Mouse (Mus musculus) lung, postnatal 4 days (tissue): ENCODE measurements at regions not wholly inside any gene's neighbourhood (a gene's known extent, or its start where the extent isn't known, plus 50 kb on each side); places are given as distances from the start of the nearest gene placed in this dataset.

ENCODE experiments used
- DNase-seq, 2 experiments: peaks; one replicate each; pipeline ENCODE4 v3.0.0; 2021

DNA sequence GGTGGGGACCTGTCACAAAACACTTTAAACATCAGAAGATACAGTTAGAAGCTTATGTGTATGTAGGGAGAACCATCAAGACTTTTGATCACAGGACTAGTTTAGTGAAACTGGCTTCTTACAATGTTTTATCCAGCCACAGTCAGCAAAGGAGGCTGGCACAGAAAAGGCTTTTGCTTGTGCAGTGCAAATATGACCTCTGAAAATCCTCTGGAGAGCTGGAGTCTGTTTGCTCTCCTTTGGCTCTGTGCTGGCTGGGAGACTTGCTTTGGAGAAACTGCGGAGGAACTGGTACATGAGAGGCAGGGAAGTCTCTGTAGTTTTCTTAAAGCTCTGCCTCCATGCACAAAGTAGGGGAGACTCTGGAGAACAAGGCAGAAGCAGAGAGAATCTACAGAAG, 497.2 kb upstream of the Pdzrn3 start:
- DNase-seq, result no peak

DNA sequence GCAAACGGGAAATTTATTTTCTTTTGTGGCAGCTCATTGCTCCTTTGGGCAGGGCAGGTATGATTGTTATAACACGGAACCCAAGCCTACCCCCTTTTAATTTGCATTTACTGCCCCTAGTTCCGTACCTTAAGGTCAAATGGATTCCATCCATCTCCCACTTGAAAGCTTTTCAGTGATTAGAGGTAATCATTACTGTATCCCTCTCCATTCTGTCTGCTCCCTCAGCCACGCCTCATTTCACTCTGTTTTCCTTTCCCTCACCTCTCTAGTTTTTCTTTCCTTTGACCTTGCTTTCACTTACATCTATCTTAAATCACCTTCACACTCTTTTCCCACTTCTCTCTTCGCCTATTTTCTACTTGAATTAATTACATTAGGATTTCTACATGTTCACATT, 481.2 kb upstream of the Pdzrn3 start:
- no peak for DNase-seq

DNA sequence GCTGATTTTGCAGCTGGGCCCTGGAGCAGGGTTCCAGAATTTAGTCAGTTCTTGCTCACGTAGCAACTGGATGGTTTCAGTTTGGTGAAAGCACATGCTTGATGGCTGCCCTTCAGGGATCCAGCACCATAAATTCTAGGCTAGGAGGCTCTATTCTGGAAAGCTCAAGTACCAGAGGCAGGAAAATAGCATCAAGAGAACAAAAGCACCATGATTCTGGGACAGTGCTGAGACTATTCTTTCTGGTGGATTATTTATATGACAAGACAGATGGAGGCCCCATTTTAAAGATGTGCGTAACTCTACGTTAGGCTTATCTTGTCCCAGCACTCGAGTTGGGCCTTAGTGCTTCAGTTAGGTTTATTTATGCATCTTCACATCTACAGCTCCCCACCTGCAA, 463.0 kb upstream of the Pdzrn3 start:
- no peak for DNase-seq

DNA sequence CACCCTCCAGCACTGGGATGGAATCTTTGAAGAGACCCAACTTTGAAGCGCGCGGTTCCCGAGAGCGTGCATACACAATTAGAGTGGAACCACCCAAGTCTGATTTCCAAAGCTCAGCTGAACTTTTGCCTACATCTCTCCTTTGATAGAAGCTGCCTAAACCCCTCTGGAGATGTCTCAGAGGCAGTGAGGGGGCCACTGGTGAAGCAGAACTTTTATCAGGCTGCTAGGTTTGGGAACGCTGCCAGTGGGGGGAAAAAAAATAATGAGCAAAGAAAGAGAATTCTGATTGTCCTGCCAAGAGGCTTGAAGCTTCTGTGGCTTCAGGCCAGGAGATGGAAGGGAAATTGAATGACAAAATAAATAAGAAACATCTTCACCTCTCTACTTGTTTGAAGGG, 459.9 kb upstream of the Pdzrn3 start:
- peak in 1 of 2 experiments; percentile 27 for DNase-seq

DNA sequence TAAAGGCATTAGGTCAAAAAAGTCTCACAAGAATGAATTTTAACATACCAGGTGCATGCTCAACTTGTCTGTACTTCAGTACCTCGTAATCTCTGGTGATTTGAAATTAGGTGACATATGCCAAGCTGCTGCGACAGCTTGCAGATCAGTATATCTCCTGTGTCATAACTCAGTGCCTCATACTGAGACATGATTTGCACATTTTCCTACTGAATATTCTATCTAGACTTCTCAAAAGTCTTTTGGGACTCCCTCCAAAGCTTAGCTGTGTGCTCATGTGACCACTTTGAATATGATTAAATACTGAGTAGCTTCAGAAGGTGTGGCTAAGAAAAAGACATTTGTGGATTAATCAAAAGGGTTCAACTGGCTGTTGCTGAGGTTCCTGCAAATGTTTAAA, 416.3 kb upstream of the Pdzrn3 start:
- no peak for DNase-seq

DNA sequence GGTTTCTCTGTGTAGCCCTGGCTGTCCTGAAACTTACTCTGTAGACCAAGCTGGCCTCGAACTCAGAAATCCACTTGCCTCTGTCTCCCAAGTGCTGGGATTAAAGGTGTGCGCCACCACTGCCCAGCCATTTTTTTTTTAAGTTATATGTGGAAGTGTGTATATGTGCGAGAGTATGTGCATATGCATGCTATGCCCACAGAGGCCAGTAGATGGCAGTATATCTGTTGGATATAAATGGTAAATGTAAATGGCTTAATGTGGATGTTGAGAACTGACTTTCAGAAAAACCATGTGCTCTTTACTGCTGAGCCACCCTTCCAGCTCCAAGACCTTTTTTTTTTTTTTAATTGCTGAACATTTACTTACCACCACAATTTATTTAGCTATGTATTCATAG, 400.2 kb upstream of the Pdzrn3 start:
- no peak for DNase-seq

DNA sequence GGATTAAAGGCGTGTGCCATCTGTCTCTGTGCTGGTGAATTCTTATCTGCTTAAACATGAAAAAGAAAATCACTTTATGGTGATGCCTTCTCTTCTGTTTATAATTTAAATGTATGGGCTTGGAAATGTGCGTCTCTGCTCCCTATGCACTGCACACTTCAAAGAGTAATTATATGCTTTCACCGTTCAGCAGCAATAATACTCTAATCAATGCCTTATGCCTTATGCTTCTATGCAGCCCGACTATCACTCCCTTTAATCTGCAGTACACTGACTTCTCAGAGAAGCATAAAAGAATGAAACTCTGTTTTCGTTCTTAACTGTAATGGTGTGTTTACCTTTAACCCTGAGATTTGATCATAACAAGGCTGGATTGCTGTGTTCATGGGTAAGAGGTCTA, 395.5 kb upstream of the Pdzrn3 start:
- no peak for DNase-seq

DNA sequence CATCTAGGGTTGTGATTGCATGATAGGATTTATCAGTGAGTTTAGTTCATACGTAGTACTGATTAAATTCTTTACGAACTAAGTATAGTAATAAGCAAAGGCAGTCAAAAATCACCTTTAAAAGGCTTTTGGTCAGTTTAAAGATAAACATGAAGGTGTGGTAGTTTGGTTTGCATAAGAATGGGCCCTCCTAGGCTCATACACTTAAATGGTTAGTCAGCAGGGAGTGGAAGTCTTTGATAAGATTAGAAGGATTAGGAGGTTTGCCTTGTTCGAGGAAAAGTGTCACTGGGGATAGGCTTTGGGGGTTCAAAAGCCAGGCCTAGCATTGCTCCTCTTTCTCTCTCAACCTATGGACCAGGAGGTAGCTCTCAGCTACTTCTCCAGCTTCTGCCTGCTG, 357.4 kb upstream of the Pdzrn3 start:
- DNase-seq, result no peak

DNA sequence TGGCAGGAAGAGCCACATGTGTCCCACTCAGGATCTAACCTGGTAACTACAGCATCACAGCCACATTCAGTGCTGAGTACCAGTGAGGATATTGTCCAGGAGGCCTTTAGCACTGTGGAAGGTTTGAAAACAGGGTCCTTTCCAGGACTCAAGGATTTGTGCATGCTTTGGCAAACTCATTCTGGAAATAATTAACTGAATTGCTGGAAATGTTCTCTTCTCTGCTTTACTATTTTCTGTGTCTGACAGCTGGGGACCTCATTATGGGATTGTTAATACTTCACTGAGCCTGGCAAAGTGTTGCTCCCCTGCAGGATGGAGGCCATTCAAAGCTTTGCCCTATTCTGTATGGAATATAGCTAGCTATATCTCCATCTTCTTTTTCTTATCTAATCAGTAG, 342.8 kb upstream of the Pdzrn3 start:
- DNase-seq, result no peak

DNA sequence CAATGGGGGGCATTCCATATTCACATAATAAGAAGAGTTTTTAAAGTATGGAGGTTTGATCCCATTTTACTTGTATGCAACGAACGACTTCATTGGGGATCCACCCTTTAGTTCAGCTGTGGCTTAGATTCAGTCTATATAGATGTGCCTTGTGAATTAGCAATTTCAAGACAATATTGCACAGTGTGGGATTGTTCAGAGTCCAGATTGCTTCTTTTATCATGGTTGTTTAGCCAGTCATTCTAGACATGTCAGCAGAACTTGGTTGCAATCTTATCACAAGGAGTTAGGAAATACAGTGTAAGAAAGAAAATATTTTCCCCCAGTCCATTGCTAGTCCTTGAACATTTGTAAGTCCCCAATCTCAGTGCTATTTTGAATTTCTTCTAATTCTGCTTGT, 312.0 kb upstream of the Pdzrn3 start:
- DNase-seq, result no peak

DNA sequence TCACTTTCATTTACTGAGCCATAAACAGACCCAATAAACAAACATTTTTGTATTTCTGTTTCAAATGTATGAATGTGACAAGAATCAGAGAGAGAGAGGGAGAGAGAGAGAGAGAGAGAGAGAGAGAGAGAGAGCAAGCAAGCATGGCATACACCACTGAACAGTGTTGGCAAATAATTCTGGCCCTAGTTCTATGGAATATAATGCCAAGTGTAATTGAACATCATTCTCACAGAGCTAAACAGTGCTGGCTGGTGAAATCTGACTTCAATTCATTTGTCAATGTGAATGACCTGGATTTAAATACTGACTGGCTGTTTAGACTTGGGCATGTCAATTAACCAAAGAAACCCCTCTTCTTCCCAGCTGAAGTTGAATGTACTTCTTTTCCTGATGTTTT, 308.9 kb upstream of the Pdzrn3 start:
- DNase-seq, result no peak

DNA sequence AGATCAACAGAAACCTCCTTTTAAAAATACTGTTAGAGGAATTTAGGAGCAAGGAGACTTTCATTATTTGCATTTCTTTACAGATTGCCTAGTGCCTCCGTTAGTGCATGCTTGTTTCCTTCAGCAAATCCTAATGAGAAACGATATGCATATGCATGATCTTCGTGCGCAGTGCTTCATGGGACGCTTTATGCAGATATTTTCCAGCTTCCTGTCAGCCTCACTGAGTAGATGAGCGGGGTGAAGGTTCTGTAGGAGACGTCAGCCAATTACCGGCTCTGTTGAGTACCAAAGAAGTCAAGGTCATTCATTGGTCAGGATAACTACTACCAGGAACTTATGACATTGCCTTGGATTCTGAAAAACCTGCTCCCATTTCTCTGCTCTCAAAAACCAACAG, 308.0 kb upstream of the Pdzrn3 start:
- DNase-seq, result no peak

DNA sequence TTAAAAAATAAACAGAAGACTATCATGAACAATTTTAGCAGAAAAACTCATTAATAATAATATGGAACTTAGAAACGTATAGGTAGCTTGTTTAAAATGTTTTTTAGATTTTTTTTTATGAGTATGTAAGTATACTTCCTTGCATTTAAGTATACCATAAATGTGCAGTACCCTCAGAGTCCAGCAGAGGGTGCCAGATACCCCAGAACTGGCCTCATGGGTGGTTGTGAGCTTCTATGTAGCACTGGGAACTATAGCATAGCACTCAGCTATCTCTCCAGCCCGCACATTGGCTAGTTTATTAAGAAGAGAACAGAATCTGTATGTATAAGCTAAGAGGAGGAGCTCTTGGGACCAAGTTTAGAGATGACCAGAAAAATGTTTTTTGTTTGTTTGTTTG, 306.7 kb upstream of the Pdzrn3 start:
- no peak for DNase-seq

DNA sequence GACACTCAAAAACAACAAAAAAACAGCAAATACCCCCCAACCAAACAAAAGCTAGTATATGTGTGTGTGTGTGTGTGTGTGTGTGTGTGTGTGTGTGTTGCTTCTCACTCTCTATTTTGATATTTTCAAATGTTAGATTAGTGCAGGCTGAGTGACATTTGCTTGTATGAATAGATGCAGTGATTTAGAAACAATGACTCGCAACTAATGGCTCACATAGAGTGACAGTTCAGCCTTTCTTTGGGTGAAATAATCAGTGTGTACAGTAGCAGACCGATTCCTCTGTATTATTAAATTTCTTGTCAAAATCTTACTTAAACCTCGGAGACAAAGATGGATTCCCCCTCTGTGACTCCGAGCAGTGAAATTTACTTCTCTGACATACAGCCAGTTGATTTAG, 297.1 kb upstream of the Pdzrn3 start:
- DNase-seq, result no peak

DNA sequence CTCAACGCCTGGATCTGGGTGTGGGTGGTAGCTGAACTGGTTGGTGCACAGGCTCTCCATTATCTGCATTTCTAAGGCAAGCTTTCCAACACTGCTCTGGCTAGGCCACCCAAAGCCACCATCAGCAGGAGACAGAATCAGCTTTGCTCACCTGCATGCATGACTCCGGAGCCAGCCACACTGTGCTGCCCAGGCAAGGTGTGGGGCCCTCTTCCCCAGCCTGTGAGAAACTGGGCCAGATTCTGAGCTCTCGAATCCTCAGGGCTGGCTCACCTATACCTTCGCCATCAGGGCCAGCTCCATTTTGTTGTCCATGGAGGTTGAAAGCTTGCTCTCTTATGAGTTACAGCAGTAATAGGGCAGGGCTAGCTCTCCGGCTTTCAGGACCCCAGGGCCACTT, 293.1 kb upstream of the Pdzrn3 start:
- no peak for DNase-seq

DNA sequence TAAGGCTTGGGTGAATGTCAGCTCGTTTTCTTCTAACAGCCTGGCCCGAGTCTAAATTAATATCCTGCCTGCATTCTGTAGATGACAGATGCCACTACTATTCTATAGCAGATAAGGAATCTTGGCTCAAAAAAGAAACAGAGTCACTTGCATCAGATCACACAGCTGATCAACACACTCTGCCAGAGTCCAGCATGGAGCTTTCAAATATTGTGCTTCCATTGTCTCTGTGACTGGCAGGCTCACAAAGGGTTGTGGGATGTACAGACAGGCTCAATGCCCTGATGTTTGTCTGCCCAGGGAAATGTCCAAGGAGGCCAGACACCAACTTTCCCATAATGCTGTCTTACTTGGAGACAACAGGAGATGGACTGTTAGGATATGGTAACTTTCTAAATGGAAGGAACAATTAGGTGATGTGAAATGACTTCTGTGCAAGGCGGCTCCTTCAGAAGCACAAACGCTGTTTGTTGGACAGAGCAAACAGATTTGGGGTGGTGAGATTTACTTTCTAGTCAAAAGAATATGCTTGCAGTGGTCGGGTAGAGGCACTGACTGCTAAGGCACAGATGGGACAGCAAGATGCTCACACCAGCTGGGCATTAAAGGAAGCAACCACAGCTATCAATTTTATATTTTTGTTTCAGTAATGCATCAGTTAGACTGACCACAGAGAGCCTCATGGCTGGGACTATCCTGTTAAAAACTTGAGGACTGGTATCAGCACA, 291.6 kb upstream of the Pdzrn3 start:
- no peak for DNase-seq

DNA sequence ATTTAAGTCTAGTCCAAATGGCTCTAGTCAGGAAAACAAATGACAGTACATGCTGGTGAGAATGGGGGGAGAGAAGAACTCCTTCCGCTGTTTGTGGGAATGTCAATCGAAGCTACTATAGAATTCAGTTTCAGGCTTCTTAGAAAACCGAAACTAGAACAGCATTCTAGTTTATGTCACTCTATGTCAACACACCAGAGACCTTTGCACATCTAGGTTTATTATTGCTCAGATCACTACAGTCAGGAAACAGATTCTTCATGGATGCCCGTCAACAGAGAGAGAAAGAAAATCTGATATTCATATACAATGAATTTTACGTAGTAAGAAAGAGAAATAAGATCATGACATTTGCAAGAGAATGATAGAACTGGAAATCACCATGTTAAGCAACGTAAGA, 276.7 kb upstream of the Pdzrn3 start:
- no peak for DNase-seq

DNA sequence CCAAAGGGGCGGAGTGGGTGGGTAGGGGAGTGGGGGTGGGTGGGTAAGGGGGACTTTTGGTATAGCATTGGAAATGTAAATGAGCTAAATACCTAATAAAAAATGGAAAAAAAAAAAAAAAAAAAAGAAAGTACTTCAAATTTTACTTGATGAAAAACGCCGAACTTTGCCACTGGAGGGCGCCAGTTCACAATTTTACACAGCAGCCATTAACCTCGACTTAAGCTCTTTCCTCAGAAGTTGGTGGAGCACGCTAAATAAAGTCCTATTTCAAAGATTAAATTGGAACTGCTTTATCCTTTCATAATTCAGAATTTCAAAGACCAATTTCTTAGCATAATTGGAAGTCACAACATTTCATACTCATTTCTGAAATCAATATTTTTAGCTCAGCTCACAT, 272.7 kb upstream of the Pdzrn3 start:
- DNase-seq, result peak; percentile 33 to 56

DNA sequence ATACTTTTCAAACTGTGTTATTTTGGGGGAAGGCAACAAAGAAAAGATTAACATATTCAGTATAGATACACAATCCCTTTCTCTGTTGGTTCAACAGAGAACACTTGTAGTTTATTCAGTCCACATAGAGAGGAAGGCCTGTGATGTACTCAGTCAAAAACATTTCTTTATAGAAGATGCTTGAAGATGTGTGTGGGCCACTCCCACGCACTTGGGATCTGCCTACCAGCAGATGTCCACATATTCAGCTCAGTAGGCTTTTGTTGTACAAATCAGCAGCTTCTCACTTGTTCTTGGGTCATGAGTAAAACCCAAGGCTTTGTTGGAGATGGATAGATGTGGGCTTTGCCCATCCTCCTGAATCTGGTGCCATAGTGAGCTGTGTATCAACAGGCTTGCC, 239.6 kb upstream of the Pdzrn3 start:
- no peak for DNase-seq

DNA sequence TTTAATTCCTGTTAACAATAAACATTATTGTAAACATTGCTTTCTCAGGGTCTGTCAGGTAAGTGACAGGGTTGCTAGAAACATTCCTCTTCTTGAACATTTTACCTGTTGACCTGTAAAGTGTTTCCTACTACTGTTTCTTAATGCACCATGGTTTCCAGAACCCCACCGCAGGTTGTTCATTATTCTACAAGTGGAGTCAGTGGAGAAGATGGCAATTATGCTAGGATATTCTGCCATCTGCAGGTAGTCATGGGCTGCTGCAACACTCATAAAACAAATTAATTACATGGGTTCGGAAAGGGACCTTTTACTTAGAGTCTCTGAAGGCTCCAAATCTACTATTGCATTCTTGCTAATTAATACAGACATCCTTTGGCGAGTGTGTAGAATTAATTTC, 239.1 kb upstream of the Pdzrn3 start:
- DNase-seq, result no peak

DNA sequence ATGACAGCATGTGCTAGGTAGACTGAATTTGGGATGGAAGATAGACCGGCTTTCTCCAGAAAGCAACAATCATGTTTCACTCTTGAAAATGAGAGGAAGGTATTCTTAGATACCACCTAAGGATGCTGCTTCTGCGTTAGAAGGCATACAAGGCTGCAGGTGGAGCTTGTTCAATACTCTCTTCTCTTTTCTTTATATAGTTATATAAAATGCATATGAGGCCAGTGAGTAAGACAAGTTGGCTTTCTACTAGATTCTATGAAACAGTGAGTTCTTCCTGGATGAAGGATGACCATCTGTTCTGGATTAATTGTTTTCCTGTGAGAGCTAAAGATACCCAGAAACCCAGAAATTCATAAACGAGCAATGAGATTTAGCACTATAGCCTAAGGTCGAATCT, 231.3 kb upstream of the Pdzrn3 start:
- DNase-seq, result no peak

DNA sequence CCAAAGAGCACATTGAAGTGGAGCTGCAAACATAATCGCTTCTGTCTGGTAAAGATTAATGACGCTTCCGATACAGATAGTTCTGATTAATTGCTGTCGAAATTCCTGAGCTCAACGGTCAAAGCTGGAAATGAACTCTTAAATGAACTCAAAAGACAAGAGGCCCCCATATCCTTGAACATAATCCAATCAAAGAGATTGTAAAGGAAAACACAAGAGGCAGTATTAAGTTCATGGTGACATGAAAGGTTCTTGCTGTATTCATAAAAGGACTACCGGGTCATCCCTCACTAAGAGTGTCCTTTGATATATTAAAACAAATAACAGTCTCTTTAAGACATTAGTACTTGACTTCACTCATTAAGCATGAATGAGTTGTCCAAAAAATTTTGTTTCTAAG, 225.4 kb upstream of the Pdzrn3 start:
- no peak for DNase-seq

DNA sequence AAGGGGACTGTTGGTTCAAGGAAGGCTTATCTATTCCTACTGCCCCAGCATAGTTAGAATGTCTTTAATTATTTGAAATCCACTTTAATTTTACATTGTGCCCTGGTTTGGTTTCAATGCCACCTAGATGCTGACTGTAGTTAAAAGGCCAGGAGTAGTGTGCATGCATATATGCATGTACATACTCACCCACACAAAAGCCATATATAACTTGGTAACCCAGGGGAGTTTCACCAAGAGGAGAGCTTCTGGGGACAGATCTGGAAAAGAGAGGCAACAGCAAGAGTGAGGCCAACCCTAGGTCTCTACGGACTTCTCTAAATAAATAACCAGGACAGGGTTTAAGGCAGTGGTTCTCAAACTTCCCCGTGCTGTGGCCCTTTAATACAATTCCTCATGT, 219.3 kb upstream of the Pdzrn3 start:
- no peak for DNase-seq

DNA sequence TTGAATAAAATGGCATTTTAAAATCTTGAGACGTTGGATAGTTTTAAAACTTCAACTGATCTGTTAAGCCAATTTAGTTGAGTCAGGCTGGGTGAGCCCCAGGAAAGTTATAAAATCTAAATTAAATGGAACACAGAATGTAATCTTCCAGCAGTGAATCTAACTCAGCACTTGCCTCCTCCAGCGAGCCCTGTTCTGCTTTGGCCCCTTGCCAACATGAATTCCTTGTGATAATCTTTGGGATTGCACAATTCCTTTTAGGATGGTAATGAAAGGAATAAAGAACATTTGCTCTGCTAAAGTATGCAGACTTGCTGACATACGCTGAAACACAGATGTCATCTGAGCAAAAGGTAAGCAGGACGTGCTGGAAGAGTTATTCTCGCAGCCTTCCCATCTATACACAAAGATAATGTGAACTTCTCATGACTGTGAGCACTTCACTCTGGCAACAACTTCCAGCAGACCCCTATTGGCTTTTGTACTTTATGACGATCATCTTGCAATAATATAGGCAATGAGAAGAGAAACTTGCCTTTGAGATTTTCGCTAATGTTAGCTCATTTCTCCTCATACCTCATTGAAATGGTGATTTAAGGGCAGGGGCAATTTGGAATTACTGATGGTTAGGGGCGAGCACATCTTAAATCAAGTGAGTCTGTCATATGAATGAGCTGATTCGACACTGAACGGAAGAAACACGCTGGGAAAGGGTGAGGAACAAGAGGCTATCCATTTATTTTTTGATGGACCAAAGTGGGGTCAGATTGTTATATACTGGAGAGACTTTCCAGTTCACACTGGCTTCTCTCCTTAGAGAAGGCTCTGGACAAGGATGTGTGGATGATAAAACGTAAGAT, 216.3 kb upstream of the Pdzrn3 start:
- DNase-seq, result peak; percentile 12 to 21

DNA sequence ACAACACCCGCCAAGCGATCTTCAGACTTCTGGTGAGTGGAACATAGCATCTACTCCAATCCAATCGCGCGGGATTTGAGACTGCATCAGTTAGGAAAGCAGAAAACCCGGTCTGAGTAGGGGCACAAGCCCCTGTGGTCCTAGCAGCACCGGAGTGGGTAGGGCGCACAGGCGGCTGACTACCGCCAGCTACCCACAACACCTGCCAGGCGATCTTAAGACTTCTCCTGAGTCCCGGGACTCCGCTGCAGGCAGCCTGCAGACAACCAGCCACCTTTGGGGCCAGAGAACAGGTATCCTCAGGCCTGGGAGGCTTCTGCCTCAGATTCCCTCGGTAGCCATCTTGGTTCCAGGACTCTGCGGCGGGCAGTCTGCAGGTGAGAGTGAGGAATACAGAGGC, 208.2 kb upstream of the Pdzrn3 start:
- no peak for DNase-seq
